Mouse (Mus musculus) cerebral cortex, adult 2 months (tissue): Measurements from ENCODE around the gene Eef1b2.

Experiments
- WGBS: fragments of 180-500 bp; shearing (Covaris S2); methylation state at CpG from one replicate; pipeline ENCODE4 v1.1.7; 2018; 5-methylcytosine and 5-hydroxymethylcytosine counted together

The Eef1b2 gene

DNA sequence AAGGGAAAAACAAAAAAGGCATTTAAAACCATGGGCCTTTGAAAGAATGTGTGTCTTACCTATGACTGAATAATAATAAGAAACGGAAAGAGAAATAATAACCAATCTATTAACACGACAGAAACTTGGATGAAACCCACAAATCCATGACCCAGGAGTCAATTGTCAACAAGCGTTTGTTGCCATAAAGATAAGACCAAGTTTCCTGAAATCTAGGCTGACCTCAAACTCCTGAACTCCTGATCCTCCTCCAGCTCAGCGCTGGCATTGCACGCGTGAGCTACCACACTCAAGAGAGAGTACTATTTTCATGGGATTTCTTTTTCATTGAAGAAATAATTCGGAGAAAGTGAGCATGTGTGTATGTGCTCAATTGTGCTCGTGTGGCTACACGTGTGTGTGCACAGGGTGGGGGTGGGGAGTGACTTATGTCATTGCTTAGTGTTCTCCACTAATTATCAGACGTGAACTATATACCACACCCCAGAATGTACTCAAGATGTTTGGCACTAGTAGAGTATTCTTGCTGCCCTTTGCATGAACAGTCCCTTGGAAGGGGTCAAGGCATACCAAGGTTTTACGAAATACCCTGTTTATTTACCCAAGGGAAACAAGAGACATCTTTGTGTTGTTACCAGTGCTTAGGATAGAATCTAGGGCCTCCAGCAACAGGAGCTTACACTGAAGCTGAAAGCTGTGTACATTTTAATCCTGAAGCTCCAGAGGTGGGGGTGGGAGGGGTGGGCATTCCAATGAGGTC is 15.9 kb downstream of the Eef1b2 start:
- 93% methylated on average over 11 of the region's 11 CpGs for WGBS

- 38% methylated on average over 5 of the region's 5 CpGs for WGBS
These were observed 19.4 kb downstream of the Eef1b2 start for GRCm38 (mm10) chr1:63195848-63196512.

DNA sequence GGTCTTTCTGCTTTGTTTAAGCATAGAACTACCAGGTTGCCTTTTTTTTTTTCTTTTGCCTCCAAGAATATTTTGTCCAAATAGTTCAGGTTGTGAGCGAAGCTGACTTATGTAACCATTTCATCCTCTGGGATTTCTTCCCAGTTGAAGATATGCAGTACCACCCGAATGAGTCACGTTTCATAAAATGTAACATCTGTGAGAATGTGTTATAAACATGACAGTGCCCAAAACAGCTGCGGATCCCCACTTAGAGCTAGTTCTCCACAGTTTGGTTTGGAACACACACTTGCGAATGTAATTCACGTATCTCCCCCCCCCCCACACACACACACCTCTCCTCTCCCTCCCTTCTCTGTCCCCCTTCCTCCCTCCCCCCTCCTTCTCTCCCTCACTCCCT is 22.8 kb downstream of the Eef1b2 start:
- 46% methylated on average over 6 of the region's 6 CpGs for WGBS

DNA sequence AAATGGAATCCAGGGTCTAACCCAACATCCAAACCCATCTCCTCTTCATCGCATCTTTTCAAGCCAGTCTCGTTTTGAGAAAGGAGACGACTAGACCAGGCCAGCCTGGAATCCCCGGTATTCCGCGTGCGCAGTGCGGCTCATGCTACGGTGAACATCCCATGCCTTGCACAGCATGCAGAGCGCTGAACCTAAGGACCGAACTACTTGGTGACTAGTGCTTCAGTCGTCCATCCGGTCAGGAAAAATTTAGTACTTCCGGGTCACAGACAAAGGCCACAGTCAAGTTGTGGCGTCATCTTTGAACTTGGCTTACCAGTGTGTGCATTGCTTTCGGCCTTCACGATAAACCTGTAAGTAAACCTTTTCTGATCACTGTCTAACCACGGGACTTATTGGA is 23.7 kb downstream of the Eef1b2 start:
- 95% methylated on average over 18 of the region's 18 CpGs for WGBS

GRCm38 (mm10) chr1:63201672-63202071 is 25.0 kb downstream of the Eef1b2 start:
- WGBS = 79% methylated on average over 1 of the region's 1 CpGs

GRCm38 (mm10) chr1:63203471-63203870 is 26.8 kb downstream of the Eef1b2 start:
- WGBS = 91% methylated on average over 1 of the region's 1 CpGs

- 28% methylated on average over 7 of the region's 7 CpGs for WGBS
These were observed 27.5 kb downstream of the Eef1b2 start for GRCm38 (mm10) chr1:63203950-63204659.

- whole genome bisulfite sequencing = 43% methylated on average over 7 of the region's 7 CpGs
These were observed 28.2 kb downstream of the Eef1b2 start for GRCm38 (mm10) chr1:63204660-63205394.

DNA sequence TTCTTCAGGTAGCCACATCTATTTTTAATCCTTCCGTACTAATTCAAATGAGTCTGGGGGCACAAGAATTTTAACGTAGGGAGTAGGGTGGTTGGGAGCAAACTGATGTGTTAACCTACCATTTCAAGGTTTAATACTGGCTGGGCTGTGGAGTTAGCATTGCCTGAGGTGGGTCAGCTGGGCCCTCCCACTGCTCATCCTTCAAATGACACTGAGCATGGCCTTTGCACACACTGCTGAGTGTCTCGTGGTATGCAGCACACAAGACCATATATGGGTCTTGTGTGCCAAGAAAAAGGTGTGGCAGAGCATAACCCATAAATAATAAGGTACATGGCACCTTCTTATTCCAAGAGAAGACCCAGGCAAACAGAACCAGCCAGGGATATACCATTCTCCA is 31.0 kb downstream of the Eef1b2 start:
- 85% methylated on average over 3 of the region's 3 CpGs for WGBS

DNA sequence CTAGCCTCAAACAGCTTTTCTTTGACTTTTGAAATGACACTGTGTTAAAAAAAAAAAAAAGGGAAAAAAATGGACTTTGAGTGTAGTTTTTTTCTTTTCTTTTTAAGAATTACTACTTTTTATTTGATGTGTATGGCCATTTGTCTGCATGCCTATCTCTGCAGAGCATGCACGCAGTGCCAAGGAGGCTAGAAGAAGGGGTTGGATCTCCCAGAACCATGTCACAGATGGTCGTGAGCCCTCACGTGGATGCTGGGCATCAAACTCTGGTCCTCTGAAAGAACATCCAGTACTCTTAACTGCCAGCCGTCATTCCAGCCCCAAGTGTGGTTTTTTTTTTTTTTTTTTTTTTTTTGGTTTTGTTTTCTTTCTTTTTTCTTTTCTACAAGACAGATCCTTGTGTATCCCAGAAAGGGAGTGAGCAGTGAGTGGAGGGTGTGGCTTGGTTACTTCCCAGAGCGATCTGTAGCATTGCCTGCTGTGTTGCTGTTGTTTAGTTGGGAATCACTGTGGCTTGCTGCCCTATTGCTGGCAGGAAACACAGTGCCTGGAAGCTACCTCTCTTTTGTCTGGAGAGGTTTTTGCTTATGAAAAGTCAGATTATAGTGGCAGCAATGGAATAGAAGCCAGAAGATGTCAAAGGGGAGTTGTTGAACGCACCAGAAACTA is 33.4 kb downstream of the Eef1b2 start:
- WGBS = 46% methylated on average over 6 of the region's 6 CpGs

- 24% methylated on average over 22 of the region's 22 CpGs for WGBS
These were observed 37.0 kb downstream of the Eef1b2 start for GRCm38 (mm10) chr1:63213478-63214270.

- 32% methylated on average over 3 of the region's 3 CpGs for WGBS
These were observed 37.6 kb downstream of the Eef1b2 start, which contains the start of gene Gpr1 for GRCm38 (mm10) chr1:63214271-63214558. Gene Gpr1, minus strand, starts transcription at chr1:63214543.

DNA sequence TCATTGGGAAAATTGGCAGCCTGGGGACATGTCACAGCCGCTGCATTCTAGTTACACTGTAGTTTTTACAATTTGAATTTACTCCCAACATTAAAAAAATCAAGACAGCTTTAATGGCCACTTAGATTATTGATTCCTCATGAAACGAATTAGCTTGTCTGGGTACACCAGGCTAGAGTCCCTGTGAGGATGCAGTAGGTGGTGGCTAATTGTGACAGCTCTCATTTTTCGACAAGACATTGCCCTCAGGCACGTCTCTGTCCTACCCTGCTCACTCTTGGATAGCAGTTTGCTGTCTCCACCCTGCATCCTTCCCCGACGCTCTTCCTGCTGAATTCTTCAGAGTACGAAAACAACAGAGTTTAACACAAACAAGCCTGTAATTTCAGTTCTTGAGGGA is 38.0 kb downstream of the Eef1b2 start:
- 63% methylated on average over 7 of the region's 7 CpGs for WGBS

GRCm38 (mm10) chr1:63219277-63219676 is 42.7 kb downstream of the Eef1b2 start:
- 99% methylated on average over 4 of the region's 4 CpGs for WGBS

GRCm38 (mm10) chr1:63225009-63225408 is 48.4 kb downstream of the Eef1b2 start:
- 88% methylated on average over 4 of the region's 4 CpGs for WGBS

DNA sequence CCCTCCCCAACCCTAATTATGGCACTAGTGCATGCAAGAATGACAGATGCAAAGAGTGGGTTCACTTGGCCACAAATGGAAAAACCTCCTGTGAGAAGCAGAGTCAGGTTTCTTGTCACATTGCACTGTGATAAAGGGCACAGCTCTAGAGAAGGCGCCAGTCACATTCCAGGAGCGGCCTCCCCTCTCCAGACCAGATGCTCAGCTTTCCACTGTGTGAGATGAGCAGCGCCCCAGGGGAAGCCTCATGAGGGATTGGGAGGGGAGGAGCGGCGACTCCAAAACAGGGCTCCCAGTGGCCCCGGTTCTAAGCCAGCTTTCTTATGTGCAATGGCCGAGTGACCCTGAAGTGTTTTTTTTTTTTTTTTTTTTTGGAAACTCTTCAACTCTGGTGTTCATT is 49.3 kb downstream of the Eef1b2 start:
- 31% methylated on average over 7 of the region's 7 CpGs for WGBS

DNA sequence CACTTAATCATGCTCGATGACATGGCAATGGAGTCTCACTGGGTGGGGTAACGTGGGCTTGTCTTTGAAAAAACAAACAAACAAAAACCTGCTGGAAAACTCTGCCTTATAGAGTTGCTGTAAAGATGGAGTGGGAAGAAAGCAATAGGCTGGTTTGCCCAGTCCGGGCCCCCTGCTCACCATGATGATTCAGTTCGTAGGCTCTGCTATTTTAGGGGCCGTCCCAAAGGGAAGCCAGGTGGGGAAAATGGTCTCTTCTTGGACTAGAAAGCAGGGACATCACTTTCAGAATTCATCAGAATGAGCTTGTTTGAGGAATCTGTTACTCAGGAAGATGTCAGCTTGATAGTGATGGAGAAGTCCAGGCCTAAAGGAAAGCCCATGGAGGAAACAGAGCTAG is 50.6 kb downstream of the Eef1b2 start:
- 87% methylated on average over 5 of the region's 5 CpGs for WGBS
